Mouse (Mus musculus): Measurements from ENCODE around the gene Cd84. TPM values are rescaled to one million over a fixed set of nuclear protein-coding genes. Genes with fewer than 3 reads are reported as not detected.

Cd84 gene
- polyA plus RNA-seq (2012): not detected in 2 replicates

- no peak for TF ChIP-seq GATA1 (IDR thresholded peaks at IDR 0.05; ENCODE audit: low read length)
These were observed at the start of gene Cd84 for GRCm38 (mm10) chr1:171839488-171839887. Gene Cd84 (plus strand): TSS chr1:171839697.

- TF ChIP-seq GATA1 (IDR thresholded peaks at IDR 0.05; ENCODE audit: low read length): no peak
These were observed 48.0 kb upstream of the Cd84 start for GRCm38 (mm10) chr1:171791491-171791890.

DNA sequence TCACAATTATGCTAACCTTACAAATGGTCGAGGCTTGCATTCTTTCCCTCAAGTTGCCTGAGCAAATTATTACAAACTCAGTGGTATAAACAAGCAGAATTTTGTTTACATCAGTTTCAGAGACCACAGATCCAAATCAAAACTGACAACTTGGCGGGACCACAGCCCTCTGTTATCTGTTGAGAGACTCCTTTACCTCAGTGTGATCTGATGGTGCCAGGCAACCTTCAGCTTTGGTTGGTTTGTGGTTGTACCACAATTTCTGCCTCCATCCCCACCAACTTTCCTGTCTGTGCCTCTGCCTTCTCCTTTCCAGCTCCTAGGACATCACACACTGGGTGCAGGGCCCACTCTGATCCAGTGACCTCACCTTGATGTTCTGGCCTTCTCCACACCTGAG lies 43.3 kb upstream of the Cd84 start:
- TF ChIP-seq GATA1 (IDR thresholded peaks at IDR 0.05; ENCODE audit: low read length): no peak

DNA sequence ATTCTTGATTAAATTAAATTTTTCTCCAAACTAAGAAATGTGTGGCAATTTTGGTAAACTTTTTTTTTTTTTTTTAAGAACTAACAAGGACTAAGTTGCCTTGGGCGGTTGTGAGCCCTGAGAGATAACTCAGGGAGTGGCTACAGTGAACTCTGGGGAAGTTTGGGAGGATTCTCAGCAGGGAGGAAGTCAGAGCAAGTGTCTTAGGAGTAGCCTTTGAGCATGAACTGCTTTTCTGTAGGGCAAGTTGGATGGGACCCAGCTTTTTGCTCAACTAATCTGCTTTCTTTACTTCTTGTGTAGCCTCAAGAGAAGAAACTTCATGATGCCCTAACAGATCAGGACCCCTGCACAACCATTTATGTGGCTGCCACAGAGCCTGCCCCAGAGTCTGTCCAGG lies 41.7 kb upstream of the Cd84 start:
- no peak for TF ChIP-seq GATA1 (IDR thresholded peaks at IDR 0.05; ENCODE audit: low read length)

GRCm38 (mm10) chr1:171799648-171800047 lies 39.8 kb upstream of the Cd84 start:
- no peak for TF ChIP-seq GATA1 (IDR thresholded peaks at IDR 0.05; ENCODE audit: low read length)

GRCm38 (mm10) chr1:171815545-171816439 lies 23.7 kb upstream of the Cd84 start:
- no peak for TF ChIP-seq GATA1 (IDR thresholded peaks at IDR 0.05; ENCODE audit: low read length)

- TF ChIP-seq GATA1 (IDR thresholded peaks at IDR 0.05; ENCODE audit: low read length): no peak
These were observed 22.5 kb upstream of the Cd84 start for GRCm38 (mm10) chr1:171816991-171817390.

- TF ChIP-seq GATA1 (IDR thresholded peaks at IDR 0.05; ENCODE audit: low read length): no peak
These were observed 18.2 kb upstream of the Cd84 start for GRCm38 (mm10) chr1:171821331-171821730.

- TF ChIP-seq GATA1 (IDR thresholded peaks at IDR 0.05; ENCODE audit: low read length): no peak
These were observed 14.0 kb upstream of the Cd84 start for GRCm38 (mm10) chr1:171825462-171825861.

DNA sequence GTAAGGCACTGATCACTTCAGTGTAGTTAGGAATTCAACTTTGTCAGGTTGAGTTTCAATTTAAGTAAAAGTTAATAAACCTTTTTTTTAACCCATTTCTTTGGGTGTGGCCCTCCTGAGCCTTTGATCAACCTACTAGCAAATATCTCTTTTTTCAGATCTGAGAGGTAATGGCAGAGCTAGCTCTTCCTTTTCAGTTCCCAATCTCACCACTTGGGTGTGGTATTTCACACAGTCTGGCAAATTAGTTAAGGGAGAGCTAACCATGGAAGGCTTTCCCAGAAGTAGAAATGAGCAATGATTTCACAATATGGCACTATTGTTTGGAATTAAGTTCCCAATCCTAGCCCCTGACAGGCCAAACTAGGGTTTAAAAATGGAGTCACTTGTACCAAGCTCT lies 13.3 kb upstream of the Cd84 start:
- no peak for TF ChIP-seq GATA1 (IDR thresholded peaks at IDR 0.05; ENCODE audit: low read length)

GRCm38 (mm10) chr1:171827674-171828073 lies 11.8 kb upstream of the Cd84 start:
- no peak for TF ChIP-seq GATA1 (IDR thresholded peaks at IDR 0.05; ENCODE audit: low read length)

GRCm38 (mm10) chr1:171840450-171841023 lies 1.0 kb downstream of the Cd84 start:
- no peak for TF ChIP-seq GATA1 (IDR thresholded peaks at IDR 0.05; ENCODE audit: low read length)

GRCm38 (mm10) chr1:171845035-171845754 lies 5.7 kb downstream of the Cd84 start:
- TF ChIP-seq GATA1 (IDR thresholded peaks at IDR 0.05; ENCODE audit: low read length): no peak

- TF ChIP-seq GATA1 (IDR thresholded peaks at IDR 0.05; ENCODE audit: low read length): no peak
These were observed 8.7 kb downstream of the Cd84 start for GRCm38 (mm10) chr1:171848201-171848600.

DNA sequence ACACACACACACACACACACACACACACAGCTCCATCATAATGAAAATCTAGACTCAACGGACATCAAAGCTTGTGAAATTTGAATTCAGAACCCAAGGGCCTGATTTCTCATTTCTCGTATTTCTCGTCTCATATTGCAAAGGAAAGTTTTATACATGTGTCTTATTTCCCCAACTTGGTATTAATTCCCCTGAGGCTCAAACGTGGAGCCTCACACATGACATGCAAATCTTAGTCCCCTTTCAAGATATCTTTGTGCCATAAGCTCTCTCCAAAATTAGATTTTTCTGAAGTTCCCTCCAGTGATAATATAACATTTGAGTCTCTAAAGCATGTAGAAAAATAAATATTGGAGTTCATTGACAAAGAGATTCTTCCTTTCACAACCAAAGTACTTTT lies 9.3 kb downstream of the Cd84 start:
- no peak for TF ChIP-seq GATA1 (IDR thresholded peaks at IDR 0.05; ENCODE audit: low read length)

GRCm38 (mm10) chr1:171849454-171849853 lies 10.0 kb downstream of the Cd84 start:
- no peak for TF ChIP-seq GATA1 (IDR thresholded peaks at IDR 0.05; ENCODE audit: low read length)
